Mouse (Mus musculus): ENCODE measurements around the gene Rtn4ip1.

GRCm38 (mm10) chr10:43910032-43910872, 8.6 kb downstream of the Rtn4ip1 start:
- TF ChIP-seq GATA1 (IDR thresholded peaks at IDR 0.05; ENCODE audit: low read depth, low read length) = peak; percentile 79
- TF ChIP-seq KAT2A (conservative IDR thresholded peaks at IDR 0.05; ENCODE audit: low read depth, low read length) = no peak
- TF ChIP-seq SMC3 (IDR thresholded peaks at IDR 0.05; ENCODE audit: low read depth, low read length) = no peak; the same call in 1 of the 2 replicates
- no peak for TF ChIP-seq ZC3H11A (IDR thresholded peaks at IDR 0.05; ENCODE audit: low read depth, low read length)
- TF ChIP-seq ELF1 (IDR thresholded peaks at IDR 0.05; ENCODE audit: low read depth, low read length) = no peak
- peak; percentile 50; the same call in 1 of the 2 replicates for TF ChIP-seq ETS1 (IDR thresholded peaks at IDR 0.05; ENCODE audit: low read depth, low read length)
- TF ChIP-seq E2F4 (IDR thresholded peaks at IDR 0.05; ENCODE audit: borderline replicate concordance, low read depth, low read length) = no peak
- no peak for TF ChIP-seq MAFK (IDR thresholded peaks at IDR 0.05; ENCODE audit: borderline replicate concordance, low read depth, low read length)
